Mouse (Mus musculus): ENCODE results near the gene Abcc10. TPM values are rescaled to one million over a fixed set of nuclear protein-coding genes. Genes with fewer than 3 reads are reported as not detected.

Gene Abcc10
- polyA plus RNA-seq, 1 experiment from 2014 or later = 5.5 TPM

- Histone ChIP-seq H3K4me3 (ENCODE audit: low read depth, low read length) (no peak overlapping the region), H3K27me3 (ENCODE audit: insufficient read depth, low read length) (no peaks in the 10 kb centered on the region), H3K9me3 (ENCODE audit: low read depth, low read length) (no peaks in the 10 kb centered on the region), H3K27ac (ENCODE audit: low read depth) (no peak overlapping the region), H3K4me1 (ENCODE audit: insufficient read depth) (no peaks in the 10 kb centered on the region), H3K4me2 (no peak overlapping the region), H3K36me3 (ENCODE audit: insufficient read depth) (peaks cover 4% of the 10 kb centered on the region; the same call in 1 of the 2 replicates), H3K9ac (no peak overlapping the region)
- DNase-seq = no peak
- no peak for ATAC-seq (ENCODE audit: insufficient read depth)
- TF ChIP-seq CTCF (IDR thresholded peaks at IDR 0.05; ENCODE audit: low read depth) = no peak
- WGBS = 80% methylated on average over 14 of the region's 14 CpGs
These were observed 5.9 kb downstream of the Abcc10 start for GRCm38 (mm10) chr17:46322046-46322823.

DNA sequence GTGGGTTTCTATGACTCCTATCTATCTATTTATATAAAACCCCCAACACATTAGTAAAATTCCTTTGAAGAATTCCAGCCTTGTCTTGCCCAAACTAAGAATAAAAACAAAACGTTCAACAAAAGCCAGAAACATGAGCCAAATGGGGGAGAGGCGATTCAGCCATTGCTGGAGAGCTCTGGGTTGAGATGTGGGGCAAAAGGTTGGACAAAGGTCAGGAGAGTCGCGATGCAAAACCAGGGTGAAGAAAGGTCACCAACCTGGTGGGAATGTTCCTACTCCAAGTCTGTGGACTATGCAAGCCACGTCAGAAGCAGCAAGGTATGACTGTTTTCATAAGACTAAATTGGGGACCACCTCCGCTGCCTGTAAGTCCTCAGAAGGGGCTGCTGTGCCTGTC, 7.7 kb downstream of the Abcc10 start:
- H3K4me1 ChIP-seq (ENCODE audit: insufficient read depth) = no peaks in the 10 kb centered on the region
- 55% methylated on average over 6 of the region's 6 CpGs for WGBS
- no peak for TF ChIP-seq CTCF (IDR thresholded peaks at IDR 0.05; ENCODE audit: low read depth)
- H3K9ac ChIP-seq = no peak overlapping the region
- ATAC-seq (ENCODE audit: insufficient read depth) = no peak
- no peak overlapping the region for H3K4me3 ChIP-seq (ENCODE audit: low read depth, low read length)
- H3K27me3 ChIP-seq (ENCODE audit: insufficient read depth, low read length) = no peaks in the 10 kb centered on the region
- no peaks in the 10 kb centered on the region for H3K9me3 ChIP-seq (ENCODE audit: low read depth, low read length)
- DNase-seq = no peak
- H3K27ac ChIP-seq (ENCODE audit: low read depth) = no peak overlapping the region
- H3K36me3 ChIP-seq (ENCODE audit: insufficient read depth) = peaks cover 4% of the 10 kb centered on the region; the same call in 1 of the 2 replicates
- no peak overlapping the region for H3K4me2 ChIP-seq

DNA sequence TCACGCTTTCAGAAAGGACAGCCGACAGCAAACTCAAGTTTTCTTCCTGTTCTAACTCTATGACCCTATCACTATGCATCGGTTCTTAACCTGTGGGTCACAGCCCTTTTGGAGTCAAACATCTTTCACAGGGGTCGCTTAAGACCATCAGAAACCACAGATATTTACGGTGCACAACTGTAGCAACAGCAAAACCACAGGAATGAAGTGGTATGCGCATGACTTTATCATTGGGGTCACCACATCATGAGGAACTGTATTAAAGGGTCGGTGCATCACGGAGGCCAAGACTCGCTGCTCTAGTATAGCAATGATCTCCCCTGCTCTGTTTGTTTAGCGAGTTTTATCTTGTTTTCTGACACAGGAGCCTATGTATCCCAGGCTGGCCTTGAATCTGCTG, 12.3 kb downstream of the Abcc10 start:
- Histone ChIP-seq H3K4me1 (ENCODE audit: insufficient read depth) (no peaks in the 10 kb centered on the region), H3K4me3 (ENCODE audit: low read depth, low read length) (no peak overlapping the region), H3K27ac (ENCODE audit: low read depth) (no peak overlapping the region), H3K27me3 (ENCODE audit: insufficient read depth, low read length) (no peaks in the 10 kb centered on the region), H3K9me3 (ENCODE audit: low read depth, low read length) (no peaks in the 10 kb centered on the region), H3K9ac (no peak overlapping the region), H3K4me2 (no peak overlapping the region), H3K36me3 (ENCODE audit: insufficient read depth) (no peaks in the 10 kb centered on the region)
- DNase-seq (no peak), ATAC-seq (ENCODE audit: insufficient read depth) (no peak)
- WGBS = 83% methylated on average over 10 of the region's 10 CpGs
- TF ChIP-seq CTCF (IDR thresholded peaks at IDR 0.05; ENCODE audit: low read depth) = no peak

GRCm38 (mm10) chr17:46313135-46313715, 14.9 kb downstream of the Abcc10 start:
- H3K4me1 ChIP-seq (ENCODE audit: insufficient read depth) = no peaks in the 10 kb centered on the region
- no peak for DNase-seq
- WGBS = 72% methylated on average over 9 of the region's 9 CpGs

DNA sequence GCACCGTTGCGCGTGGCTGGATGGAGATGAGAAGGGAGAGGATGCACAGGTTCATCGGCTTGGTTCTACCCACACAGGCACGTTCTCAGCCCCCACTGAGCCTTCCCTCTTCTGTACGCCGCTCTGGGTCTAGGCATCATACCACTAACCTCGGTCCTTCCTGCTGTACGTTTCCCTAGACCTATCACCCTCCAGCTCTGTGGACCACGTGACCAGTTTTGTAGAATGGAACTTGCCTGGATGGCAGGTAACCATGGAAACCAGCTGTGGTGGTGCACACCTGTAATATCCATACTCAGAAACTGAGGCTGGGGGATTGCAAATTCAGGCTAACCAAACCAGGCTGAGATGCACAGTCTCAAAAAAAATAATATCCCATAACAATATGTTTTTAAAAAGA, 17.6 kb downstream of the Abcc10 start:
- H3K36me3 ChIP-seq (ENCODE audit: insufficient read depth) = no peaks in the 10 kb centered on the region
- ATAC-seq (ENCODE audit: insufficient read depth) (no peak), DNase-seq (no peak)
- 81% methylated on average over 10 of the region's 10 CpGs for WGBS
- H3K4me2 ChIP-seq = no peak overlapping the region
- H3K4me1 ChIP-seq (ENCODE audit: insufficient read depth) = no peaks in the 10 kb centered on the region
- H3K9ac ChIP-seq = no peak overlapping the region
- no peaks in the 10 kb centered on the region for H3K9me3 ChIP-seq (ENCODE audit: low read depth, low read length)
- H3K27ac ChIP-seq (ENCODE audit: low read depth) = no peak overlapping the region
- TF ChIP-seq CTCF (IDR thresholded peaks at IDR 0.05; ENCODE audit: low read depth) = no peak
- no peak overlapping the region for H3K4me3 ChIP-seq (ENCODE audit: low read depth, low read length)
- H3K27me3 ChIP-seq (ENCODE audit: insufficient read depth, low read length) = no peaks in the 10 kb centered on the region

More at GRCm38 (mm10) chr17:46313135-46313715, 14.9 kb downstream of the Abcc10 start:
- no peak for ATAC-seq (ENCODE audit: insufficient read depth)
- H3K36me3 ChIP-seq (ENCODE audit: insufficient read depth) = no peaks in the 10 kb centered on the region
- TF ChIP-seq CTCF (IDR thresholded peaks at IDR 0.05; ENCODE audit: low read depth) = no peak
- no peak overlapping the region for H3K9ac ChIP-seq
- no peak overlapping the region for H3K4me3 ChIP-seq (ENCODE audit: low read depth, low read length)
- no peaks in the 10 kb centered on the region for H3K27me3 ChIP-seq (ENCODE audit: insufficient read depth, low read length)
- no peaks in the 10 kb centered on the region for H3K9me3 ChIP-seq (ENCODE audit: low read depth, low read length)
- no peak overlapping the region for H3K4me2 ChIP-seq
- H3K27ac ChIP-seq (ENCODE audit: low read depth) = no peak overlapping the region

- Histone ChIP-seq H3K27ac (ENCODE audit: low read depth) (no peak overlapping the region), H3K9me3 (ENCODE audit: low read depth, low read length) (no peaks in the 10 kb centered on the region), H3K9ac (no peak overlapping the region), H3K4me3 (ENCODE audit: low read depth, low read length) (no peak overlapping the region), H3K4me2 (no peak overlapping the region), H3K27me3 (ENCODE audit: insufficient read depth, low read length) (no peaks in the 10 kb centered on the region), H3K36me3 (ENCODE audit: insufficient read depth) (no peaks in the 10 kb centered on the region), H3K4me1 (ENCODE audit: insufficient read depth) (no peaks in the 10 kb centered on the region)
- 60% methylated on average over 12 of the region's 12 CpGs for WGBS
- no peak for TF ChIP-seq CTCF (IDR thresholded peaks at IDR 0.05; ENCODE audit: low read depth)
- DNase-seq = no peak
- ATAC-seq (ENCODE audit: insufficient read depth) = no peak
These were observed 18.3 kb downstream of the Abcc10 start for GRCm38 (mm10) chr17:46309835-46310234.

DNA sequence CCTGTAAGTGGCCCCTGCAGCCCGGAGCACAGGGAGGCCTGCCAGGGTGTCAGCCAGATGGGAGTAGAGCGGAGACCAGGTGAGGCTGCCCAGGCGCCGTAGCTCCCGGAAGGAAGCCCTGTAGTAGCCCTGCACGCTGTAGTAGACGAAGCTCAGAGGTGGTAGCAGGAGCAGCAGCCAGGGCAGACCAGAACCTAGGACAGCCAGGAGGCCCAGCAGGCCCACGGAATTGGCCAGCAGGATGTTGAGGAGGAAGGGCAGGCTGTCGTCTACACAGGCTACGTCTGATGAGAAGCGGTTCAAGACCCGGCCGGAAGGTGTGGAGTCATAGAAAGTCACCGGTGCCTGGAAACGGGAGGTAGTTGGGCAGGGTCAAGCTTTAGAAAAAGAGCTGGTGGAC, 21.2 kb downstream of the Abcc10 start:
- H3K27ac ChIP-seq (ENCODE audit: low read depth) = no peak overlapping the region
- no peak overlapping the region for H3K4me3 ChIP-seq (ENCODE audit: low read depth, low read length)
- no peaks in the 10 kb centered on the region for H3K9me3 ChIP-seq (ENCODE audit: low read depth, low read length)
- H3K36me3 ChIP-seq (ENCODE audit: insufficient read depth) = no peaks in the 10 kb centered on the region
- ATAC-seq (ENCODE audit: insufficient read depth) (no peak), DNase-seq (no peak)
- no peak overlapping the region for H3K4me2 ChIP-seq
- H3K9ac ChIP-seq = no peak overlapping the region
- 87% methylated on average over 15 of the region's 15 CpGs for WGBS
- H3K4me1 ChIP-seq (ENCODE audit: insufficient read depth) = no peaks in the 10 kb centered on the region
- TF ChIP-seq CTCF (IDR thresholded peaks at IDR 0.05; ENCODE audit: low read depth) = no peak
- no peaks in the 10 kb centered on the region for H3K27me3 ChIP-seq (ENCODE audit: insufficient read depth, low read length)

Measured in lung, embryonic 14.5 days (tissue).